Mouse (Mus musculus): ENCODE data around the gene Tspoap1.

DNA sequence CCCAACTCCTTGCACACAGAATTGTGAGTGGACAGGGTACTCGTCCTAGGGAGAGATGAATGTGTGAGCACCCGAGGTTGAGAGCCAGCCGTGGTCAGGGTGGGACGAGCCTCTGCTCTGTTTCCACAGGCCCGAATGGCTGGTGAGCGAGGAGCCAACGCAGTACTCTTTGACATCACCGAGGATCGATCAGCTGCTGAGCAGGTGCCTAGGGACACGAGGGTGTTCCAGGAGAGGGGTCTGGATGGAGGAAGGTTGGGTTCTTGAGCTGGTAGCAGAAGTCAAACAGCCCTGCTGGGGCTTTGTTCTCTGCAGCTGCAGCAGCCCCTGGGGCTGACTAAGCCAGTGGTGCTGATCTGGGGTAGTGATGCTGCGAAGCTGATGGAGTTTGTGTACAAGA, 33.3 kb upstream of the Tspoap1 start:
- no peak for TF ChIP-seq EP300 (IDR thresholded peaks at IDR 0.05; ENCODE audit: low read depth)
- TF ChIP-seq CTCF (IDR thresholded peaks at IDR 0.05; ENCODE audit: low read depth): no peak
